11 mouse cellular contexts compared by ENCODE assay signal in the genomic region with DNA sequence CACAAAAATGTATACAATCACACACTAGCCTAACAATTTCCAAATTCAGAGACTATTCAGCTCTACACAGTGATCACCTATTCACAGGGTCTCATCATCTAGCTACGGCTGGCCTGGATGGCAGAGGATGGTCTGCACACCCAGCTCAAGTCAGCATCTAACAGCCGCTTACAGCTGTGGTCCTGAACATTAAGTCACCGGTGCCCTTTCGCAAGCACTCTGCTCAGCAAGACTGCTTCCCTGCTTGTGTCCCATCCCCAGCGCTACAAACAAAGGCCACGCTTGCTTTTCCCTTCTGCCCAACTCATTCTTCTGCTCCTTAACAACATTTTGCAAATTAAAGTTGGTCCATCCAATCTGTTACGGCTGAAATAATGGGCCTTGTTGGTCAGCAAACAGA. TPM values are rescaled to one million over a fixed set of nuclear protein-coding genes. Genes with fewer than 3 reads are reported as not detected.
DNase-seq lines count a peak whose midpoint lies in the region; ATAC-seq lines count a peak whose summit lies in the region.
"Had no signal": no experiment of that assay in that cellular context is flagged by ENCODE, and none has a peak within 500 bp of the region (broad histone marks: within the 10 kb centered on the region; RNA-seq: fewer than 3 reads in every experiment).

No protein-coding gene starts in this region.

- no peak overlapping the region for H3K4me3 ChIP-seq in kidney, embryonic 14.5 days (ENCODE audit: low read length)
- H3K4me3 ChIP-seq in forebrain, embryonic 10.5 days: peak overlapping the region; percentile 99; the same call in 1 of the 2 replicates
- no peak overlapping the region for H3K4me3 ChIP-seq in limb, embryonic 13.5 days
- H3K4me3 ChIP-seq in neural tube, embryonic 14.5 days (ENCODE audit: low read depth, low read length): no peak overlapping the region; the same call in 1 of the 2 replicates

- no peak for ATAC-seq in kidney, embryonic 14.5 days (ENCODE audit: low FRiP score, low TSS enrichment)
- no peak for ATAC-seq in limb, embryonic 13.5 days (ENCODE audit: low FRiP score, low read depth)
- ATAC-seq in neural tube, embryonic 14.5 days (ENCODE audit: low read depth): no peak

- DNase-seq in kidney, adult 8-10 months: no peak
- no peak for DNase-seq in forebrain, embryonic 10.5 days (ENCODE audit: extremely low spot score, low spot score)
- no peak for DNase-seq in ovary, postnatal 36 days (ENCODE audit: low spot score)
- DNase-seq in left cerebral cortex, adult 11 months (ENCODE audit: low spot score): no peak
- DNase-seq in MN1 (ENCODE audit: low spot score): no peak
- DNase-seq: cerebellum, postnatal 25 days; kidney, adult 18-20 months; thymus, postnatal 4 days had no signal

- no peak overlapping the region for H3K27ac ChIP-seq in kidney, embryonic 14.5 days (ENCODE audit: low read depth, low read length)
- H3K27ac ChIP-seq in forebrain, embryonic 10.5 days: 0 out of 2 replicates have a peak overlapping the region, but pooled peaks have one; percentile 13
- no peak overlapping the region for H3K27ac ChIP-seq in limb, embryonic 13.5 days
- H3K27ac ChIP-seq in neural tube, embryonic 14.5 days (ENCODE audit: low read depth, low read length): no peak overlapping the region

- H3K4me2 ChIP-seq in kidney, embryonic 14.5 days (replicated peaks; ENCODE audit: low read depth, low read length): peak overlapping the region; percentile 90; the same call in 1 of the 2 replicates
- H3K4me2 ChIP-seq in limb, embryonic 13.5 days (replicated peaks): peak overlapping the region; percentile 91
- H3K4me2 ChIP-seq in neural tube, embryonic 14.5 days (ENCODE audit: low read depth, low read length): peak overlapping the region; percentile 97

- no peaks in the 10 kb centered on the region for H3K27me3 ChIP-seq in kidney, embryonic 14.5 days (ENCODE audit: control insufficient read depth, insufficient read depth, low read length)
- peaks cover 5% of the 10 kb centered on the region; the same call in 1 of the 2 replicates for H3K27me3 ChIP-seq in forebrain, embryonic 10.5 days (ENCODE audit: poor library complexity, severe bottlenecking)
- no peaks in the 10 kb centered on the region for H3K27me3 ChIP-seq in limb, embryonic 13.5 days
- no peaks in the 10 kb centered on the region for H3K27me3 ChIP-seq in neural tube, embryonic 14.5 days (ENCODE audit: control insufficient read depth, insufficient read depth, low read length)

- H3K4me1 ChIP-seq in kidney, embryonic 14.5 days (ENCODE audit: control insufficient read depth, insufficient read depth, low read length): peaks cover 14% of the 10 kb centered on the region; the same call in 1 of the 2 replicates
- peaks cover 34% of the 10 kb centered on the region for H3K4me1 ChIP-seq in forebrain, embryonic 10.5 days
- peaks cover 21% of the 10 kb centered on the region for H3K4me1 ChIP-seq in limb, embryonic 13.5 days
- peaks cover 20% of the 10 kb centered on the region for H3K4me1 ChIP-seq in neural tube, embryonic 14.5 days (ENCODE audit: control insufficient read depth, insufficient read depth, low read length)

- H3K9ac ChIP-seq in kidney, embryonic 14.5 days (ENCODE audit: low read depth, low read length): no peak overlapping the region
- H3K9ac ChIP-seq in limb, embryonic 13.5 days: peak overlapping the region; percentile 40
- H3K9ac ChIP-seq in neural tube, embryonic 14.5 days (replicated peaks; ENCODE audit: low read depth, low read length): no peak overlapping the region

- H3K36me3 ChIP-seq in kidney, embryonic 14.5 days (ENCODE audit: control insufficient read depth, insufficient read depth, low read length): peaks cover 30% of the 10 kb centered on the region
- H3K36me3 ChIP-seq in forebrain, embryonic 10.5 days (replicated peaks): peaks cover 40% of the 10 kb centered on the region
- peaks cover 33% of the 10 kb centered on the region for H3K36me3 ChIP-seq in limb, embryonic 13.5 days
- peaks cover 17% of the 10 kb centered on the region for H3K36me3 ChIP-seq in neural tube, embryonic 14.5 days (ENCODE audit: control insufficient read depth, insufficient read depth, low read length)

- no peaks in the 10 kb centered on the region for H3K9me3 ChIP-seq in kidney, embryonic 14.5 days (ENCODE audit: control insufficient read depth, low read length)
- no peaks in the 10 kb centered on the region for H3K9me3 ChIP-seq in forebrain, embryonic 10.5 days
- H3K9me3 ChIP-seq in limb, embryonic 13.5 days: no peaks in the 10 kb centered on the region
- no peaks in the 10 kb centered on the region for H3K9me3 ChIP-seq in neural tube, embryonic 14.5 days (ENCODE audit: control insufficient read depth, low read length)

- 84% methylated on average over 7 of the region's 7 CpGs for WGBS in kidney, embryonic 14.5 days
- 84% methylated on average over 7 of the region's 7 CpGs for WGBS in forebrain, embryonic 10.5 days
- WGBS in limb, embryonic 13.5 days: 90% methylated on average over 7 of the region's 7 CpGs
- WGBS in neural tube, embryonic 14.5 days: 38% methylated on average over 7 of the region's 7 CpGs

RNA-seq across cellular contexts. Expression of gene Slc25a51, which starts 2.2 kb away (rescaled TPM):
- 52.4 and 71.6 TPM in 2 replicates for polyA plus RNA-seq in kidney, embryonic 14.5 days (2014; fragmentation: Nextera tagmentation; extraction: Ambion mirVana)
- polyA plus RNA-seq in forebrain, embryonic 10.5 days (2016; fragmentation: Nextera tagmentation; extraction: Ambion mirVana): 78.5 and 83.3 TPM in 2 replicates
- 53.9 and 68.1 TPM in 2 replicates for polyA plus RNA-seq in limb, embryonic 13.5 days (2015; fragmentation: Nextera tagmentation; extraction: Ambion mirVana)
- 72.3 and 74.9 TPM in 2 replicates for polyA plus RNA-seq in neural tube, embryonic 14.5 days (2014; fragmentation: Nextera tagmentation; extraction: Ambion mirVana)
